Mouse (Mus musculus) thymus, postnatal 0 days (tissue): Measurements from ENCODE around the gene Fam178b. TPM values are rescaled to one million over a fixed set of nuclear protein-coding genes. Genes with fewer than 3 reads are reported as not detected.
A peak's percentile ranks its signal among the peaks of the same experiment; 100 is the strongest.

Source experiments
- DNase-seq: peaks from one replicate; pipeline ENCODE4 v3.0.0-alpha.2; 2015; ENCODE audit warnings: low spot score
- polyA plus RNA-seq: library from polyadenylated mRNA; unstranded; fragments of >200 nt; fragmentation: Nextera tagmentation; extraction: Ambion mirVana; gene quantifications from 2 replicates; pipeline ENCODE4 v1.2.1, GENCODE M21; 2015

Fam178b gene
- polyA plus RNA-seq, 1 experiment from 2014 or later: 0.52 TPM

DNA sequence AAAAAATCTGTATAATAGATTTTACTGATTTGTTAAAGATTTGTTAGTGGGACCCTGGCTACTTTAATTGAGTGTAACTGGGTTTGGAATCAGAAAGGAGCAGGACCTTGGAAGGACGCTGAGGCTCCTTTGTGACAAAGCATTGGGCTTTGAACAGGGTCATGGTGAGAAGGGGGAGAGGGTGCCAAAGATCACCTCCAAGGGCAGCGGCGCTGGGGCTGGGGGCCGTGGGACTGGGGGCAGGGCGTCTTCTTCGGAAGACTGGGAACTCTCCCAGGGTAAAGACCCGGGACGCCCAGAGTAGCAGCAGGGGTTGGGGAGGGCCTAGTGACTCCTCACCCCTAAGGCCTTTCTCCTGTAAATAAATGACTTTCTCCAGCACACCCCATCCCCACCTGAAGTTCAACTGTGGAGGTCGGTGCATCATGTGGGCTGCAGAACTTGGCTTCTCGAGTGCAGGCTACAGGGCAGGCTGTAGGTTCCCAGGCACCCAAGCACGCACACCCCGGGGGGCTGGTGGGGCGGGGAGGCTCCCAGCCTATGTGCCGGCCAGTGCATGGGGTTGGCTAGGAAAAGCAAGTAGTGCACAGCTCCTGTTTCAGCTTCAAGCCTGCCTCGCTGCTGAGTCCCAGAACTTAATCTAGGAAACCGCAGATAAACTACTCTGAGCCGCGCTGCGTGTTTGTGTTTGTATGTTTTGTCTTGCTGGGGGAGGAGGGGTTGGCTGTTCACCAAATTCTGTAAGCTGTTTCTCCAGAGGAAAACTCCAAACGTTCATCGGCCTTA lies 115.0 kb downstream of the Fam178b start:
- no peak for DNase-seq

DNA sequence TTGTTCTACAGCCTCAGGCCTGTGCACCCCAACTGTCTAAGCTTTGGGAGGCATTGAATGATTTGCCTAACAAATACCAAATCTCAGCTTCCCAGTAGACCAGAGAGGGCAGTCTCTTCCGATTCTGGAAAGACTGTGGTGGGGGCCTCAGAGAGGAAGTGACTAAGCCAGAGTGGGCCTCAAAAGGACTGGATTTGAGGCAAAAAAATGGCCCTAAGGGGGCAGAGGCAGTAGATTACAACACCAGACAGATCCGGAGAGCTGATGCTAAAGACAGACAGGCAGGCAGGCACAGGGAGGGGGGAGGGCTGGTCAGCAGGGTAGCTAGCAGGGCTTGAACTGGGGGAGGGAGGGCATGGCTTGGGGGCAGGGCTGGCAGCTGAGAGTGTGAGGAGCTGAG lies 116.6 kb downstream of the Fam178b start:
- DNase-seq: no peak

DNA sequence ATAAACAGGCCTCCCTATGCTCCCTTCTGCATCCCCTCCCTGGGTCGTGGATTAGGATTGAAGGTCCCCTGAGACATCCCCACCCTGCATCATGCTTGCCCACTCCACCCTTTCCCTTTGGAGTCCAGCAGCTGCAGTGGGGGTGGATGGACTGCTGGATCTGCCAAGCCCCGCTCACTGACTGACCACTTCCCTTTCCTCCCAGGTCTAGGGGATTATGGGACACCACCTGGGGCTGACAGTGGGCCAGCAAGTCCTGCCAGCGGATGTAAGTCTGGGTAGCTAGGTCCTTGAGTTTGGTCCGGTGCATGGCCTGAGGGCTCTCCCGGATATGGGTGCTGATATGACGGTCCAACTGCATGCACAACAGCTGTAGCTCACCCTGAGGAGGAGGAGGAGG lies 118.9 kb downstream of the Fam178b start:
- DNase-seq: no peak

DNA sequence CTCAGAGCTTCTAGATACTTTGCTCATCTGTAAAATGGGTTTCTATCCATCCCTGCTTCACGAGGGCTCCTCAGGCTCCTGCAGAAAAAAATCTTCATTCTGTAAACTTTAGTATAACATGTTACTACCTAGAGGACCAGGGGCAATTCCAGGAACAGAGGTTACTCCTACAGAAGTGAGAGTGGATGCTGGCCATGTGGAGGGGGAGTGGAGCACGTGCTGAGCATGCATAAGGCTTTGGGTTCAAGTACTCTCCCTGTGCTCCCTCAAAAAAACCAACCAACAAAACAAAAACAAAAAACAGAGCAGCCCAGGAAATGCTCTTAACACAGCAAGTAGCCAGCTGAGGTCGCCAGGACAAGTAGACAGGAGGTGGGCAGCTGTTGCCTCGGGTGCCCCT lies 119.4 kb downstream of the Fam178b start:
- DNase-seq: no peak

DNA sequence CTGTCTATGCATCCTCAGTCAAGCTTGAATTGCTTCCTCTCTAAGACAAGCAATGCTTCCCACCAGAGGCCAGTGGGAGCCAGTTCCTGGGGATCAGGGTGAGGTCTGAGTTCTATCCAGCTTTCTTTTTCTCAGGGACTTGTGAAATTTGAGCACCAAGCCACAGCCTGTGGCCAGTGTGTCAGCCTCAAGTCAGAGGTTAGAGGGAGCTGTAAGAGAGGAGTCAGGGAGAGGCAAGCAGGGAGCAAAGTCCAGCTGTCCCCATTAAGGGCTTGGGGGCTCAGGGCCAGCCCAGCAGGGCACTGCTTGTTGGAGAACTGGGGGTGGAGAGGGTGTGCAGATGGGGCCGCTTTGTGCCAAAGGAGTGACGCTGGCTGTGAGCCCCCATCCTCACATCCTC lies 119.8 kb downstream of the Fam178b start:
- DNase-seq: no peak

DNA sequence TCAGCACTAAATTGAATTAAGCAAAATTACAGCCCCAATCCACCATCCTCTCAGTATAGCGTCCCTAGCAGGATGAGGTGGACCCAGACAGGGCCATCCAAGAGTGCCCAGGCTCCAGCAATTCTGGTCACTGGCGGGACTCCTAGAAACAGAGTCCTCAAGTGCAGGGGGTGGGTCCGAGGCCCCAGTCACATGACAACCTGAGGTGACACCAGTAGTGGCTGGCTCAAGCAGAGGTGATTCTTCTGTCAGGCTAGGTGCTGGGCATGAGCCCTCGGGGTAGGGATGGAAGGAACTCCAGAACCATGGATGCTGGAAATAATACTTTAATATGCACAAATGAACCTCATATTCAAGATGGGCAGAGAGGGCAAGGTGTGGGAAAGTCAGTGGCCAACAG lies 120.6 kb downstream of the Fam178b start:
- DNase-seq: no peak

DNA sequence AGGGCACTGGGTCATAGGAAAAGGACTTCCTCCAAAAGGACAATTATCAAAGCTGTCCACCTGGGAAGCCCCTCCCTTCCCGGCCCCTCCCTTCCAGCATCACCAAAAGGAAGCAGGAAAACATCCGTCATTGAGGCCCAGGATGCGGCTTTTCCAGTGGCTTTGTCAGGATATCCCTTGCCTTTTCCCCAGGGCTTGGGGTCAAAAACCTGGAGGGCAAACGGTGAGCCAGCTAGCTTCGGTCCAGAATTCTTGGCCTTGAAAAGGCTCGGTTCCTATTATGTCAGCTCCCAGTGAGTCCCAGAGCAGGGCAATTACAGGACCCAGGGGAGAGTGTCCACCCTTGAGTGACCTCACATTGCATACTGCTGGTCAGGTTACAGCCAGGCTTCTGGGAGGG lies 122.1 kb downstream of the Fam178b start:
- no peak for DNase-seq

DNA sequence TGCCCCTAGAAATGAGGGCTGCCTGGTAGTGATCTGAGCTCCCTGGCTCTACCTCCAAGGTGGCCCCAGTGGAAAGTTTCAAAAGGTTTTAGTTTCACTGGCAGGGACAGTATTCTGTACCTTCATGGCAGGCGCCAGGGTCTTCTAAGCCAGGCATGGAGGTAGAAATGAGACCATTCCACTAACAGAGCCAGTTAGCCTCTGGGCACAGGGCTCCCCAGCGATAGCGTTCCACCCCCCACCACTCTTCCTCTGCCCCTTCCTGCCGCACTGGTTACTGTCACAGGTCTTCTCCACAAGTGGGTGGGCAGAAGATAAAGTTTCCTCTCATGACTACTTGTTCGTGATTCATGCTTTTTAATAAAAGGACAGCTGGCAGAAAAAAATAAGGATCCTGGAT lies 123.1 kb downstream of the Fam178b start:
- DNase-seq: no peak

DNA sequence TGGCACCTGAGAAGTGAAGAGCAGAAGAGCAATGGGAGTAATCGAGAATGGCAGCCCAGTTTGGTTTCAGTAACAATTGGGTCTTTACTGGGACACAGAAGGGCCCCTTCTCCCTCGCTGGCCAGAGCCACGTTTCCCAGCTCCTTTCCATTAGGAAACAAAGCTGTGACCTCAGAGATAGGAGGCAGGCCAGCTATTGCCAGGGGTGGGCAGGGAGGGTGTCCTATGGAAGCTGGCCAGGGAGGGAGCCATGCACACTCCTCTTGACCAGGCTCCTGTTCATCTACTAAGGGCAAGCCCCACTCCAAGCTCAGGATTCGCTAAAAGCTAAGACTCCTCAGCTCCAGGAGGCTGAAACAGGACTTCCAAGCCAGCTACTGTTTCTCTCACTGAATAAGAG lies 123.7 kb downstream of the Fam178b start:
- no peak for DNase-seq

DNA sequence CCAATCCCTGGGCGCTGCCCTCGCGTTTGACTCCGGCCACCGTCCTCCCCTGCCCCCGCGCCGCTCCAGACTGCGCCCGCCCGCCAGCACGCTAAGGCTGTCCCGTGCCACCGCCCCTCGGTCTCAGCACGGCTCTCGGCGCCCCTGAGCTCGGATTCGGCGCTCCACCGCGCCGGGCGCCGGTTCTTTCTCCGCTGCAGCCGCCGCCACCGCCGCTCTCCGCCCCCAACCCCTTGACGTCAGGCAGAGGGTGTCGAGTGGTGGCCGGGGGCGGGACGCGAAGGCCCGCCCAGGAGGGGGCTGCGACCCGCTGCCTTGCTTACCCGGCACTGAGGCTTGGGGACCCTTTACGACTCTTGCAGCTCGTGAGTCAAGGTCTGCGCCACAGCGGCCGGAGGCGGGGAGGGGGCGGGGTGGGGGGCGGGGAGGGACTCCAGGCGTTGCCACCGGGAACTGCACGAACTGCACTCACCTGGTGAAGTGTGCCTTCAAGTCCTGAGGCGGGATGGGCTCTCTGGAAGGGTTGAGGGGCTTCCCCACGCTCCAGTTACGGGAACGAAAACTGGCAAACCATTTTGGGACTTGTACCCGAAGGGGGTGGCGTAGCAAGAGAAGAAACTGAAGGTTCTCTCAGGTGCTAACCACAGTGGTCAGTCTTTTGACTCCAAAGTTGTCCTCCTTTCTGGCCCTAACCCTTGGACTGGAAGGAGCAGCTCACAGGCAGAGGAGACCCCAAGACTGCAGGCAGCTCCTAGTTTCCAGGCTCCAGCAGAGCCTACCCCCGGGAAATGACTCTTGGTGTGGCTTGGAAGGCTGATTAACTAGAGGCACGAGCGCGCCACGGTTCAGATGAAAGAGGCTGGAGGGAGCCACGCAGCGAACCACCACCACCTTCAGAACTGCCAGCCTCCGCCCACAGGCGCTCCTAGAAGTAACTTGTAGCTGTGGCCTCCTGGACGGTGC lies 124.7 kb downstream of the Fam178b start, which contains the start of gene Sema4c:
Gene Sema4c, minus strand, starts transcription at position 319 of the 963 bp plus-strand sequence.
- peak; percentile 72 for DNase-seq

DNA sequence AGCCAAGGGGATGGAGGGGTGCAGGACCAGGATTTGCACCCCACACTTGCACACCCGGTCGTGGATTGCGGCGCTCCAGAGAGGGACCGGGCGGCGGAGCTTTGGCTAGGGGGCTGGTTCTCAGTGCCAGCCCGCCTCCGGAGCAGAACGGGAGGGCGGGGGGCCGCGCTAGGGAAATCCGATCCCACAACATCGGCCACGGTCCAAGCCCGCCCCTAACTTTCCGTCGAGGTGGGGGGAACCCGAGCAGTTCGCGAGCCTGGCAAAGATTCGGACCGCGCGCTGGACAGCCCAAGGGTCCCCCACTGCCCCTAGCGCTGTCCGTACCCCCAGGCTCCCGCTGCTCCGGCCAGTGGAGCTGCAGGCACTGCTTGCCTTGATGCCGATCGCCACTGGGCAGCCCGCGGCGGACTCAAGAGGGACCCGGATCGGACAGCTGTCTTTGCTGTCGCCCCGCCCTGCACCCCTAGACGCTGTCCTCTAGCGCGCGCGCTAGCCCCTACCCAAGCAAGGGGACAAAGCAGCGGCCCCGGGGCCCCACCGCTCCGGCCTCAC lies 125.4 kb downstream of the Fam178b start:
- DNase-seq: no peak

DNA sequence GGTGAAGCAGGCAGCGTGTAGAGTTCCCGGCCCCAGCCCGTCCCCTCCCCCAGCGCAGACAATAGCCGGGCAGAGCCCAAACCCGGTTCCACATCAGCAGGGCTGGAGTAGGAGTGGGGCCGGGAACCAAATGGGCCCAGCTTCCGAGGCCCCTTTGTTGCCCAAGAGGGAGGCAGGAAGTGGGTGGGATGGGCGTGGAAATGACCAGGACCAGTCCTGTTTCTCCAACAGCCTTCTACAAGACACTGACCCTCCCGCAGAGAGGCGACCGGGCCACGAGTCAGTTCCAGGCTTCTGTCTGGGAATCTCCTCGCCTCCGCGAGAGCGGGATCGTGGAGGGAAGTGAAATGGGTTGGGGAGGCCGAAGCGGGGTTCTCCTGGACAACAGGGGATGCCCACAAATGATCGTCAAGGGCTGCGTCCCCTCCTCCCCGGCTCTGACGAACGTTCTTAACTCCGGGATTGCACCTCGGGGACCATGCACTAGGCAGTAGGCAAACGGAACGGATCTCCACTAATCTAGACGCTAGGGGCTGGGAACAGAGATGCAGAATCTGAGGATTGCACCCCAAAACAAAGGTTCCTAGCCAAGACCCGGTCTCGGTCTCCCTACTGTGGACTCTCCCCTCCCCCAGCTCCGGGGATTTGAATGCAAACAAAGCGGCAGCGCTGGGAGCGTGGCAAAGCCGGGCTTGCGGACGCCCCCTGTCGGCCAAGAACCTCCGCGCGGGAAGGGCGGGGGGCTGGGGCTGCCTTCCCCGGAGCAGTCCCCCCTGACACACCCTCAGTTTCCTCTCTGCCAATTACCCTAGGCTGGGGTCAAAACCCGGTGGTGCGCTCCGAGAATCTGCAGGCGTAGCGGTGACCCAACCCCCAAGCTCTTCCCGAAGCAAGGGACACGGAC lies 126.2 kb downstream of the Fam178b start:
- peak; percentile 88 for DNase-seq

DNA sequence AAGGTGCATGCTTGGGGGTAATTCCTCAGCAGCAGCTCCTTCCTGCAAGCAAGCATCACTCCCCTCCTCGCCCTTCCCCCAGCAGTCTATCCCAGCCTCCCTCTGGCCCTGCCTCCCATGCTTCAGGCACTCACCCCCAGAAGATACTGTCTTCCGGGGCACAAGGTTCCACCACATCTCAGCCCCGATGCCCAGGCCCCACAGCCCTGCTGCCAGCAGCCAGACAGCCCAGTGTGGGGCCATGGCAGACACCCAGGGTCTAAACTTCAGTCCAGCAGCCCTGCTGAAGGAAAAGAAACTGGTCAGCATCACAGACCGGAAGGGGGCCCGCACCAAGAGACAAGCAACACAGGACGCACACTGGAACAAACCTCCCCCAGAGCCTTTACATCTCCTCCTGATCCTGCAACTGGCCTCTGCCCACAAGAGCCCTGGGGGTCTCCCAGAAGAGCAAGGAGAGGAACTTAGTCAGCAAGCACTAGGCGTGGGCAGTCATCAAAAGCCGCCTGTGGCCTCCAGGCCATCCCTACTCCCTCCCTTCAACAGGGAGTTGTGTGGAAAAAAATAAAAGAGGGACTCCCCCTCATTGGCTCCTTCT lies 127.1 kb downstream of the Fam178b start:
- no peak for DNase-seq

DNA sequence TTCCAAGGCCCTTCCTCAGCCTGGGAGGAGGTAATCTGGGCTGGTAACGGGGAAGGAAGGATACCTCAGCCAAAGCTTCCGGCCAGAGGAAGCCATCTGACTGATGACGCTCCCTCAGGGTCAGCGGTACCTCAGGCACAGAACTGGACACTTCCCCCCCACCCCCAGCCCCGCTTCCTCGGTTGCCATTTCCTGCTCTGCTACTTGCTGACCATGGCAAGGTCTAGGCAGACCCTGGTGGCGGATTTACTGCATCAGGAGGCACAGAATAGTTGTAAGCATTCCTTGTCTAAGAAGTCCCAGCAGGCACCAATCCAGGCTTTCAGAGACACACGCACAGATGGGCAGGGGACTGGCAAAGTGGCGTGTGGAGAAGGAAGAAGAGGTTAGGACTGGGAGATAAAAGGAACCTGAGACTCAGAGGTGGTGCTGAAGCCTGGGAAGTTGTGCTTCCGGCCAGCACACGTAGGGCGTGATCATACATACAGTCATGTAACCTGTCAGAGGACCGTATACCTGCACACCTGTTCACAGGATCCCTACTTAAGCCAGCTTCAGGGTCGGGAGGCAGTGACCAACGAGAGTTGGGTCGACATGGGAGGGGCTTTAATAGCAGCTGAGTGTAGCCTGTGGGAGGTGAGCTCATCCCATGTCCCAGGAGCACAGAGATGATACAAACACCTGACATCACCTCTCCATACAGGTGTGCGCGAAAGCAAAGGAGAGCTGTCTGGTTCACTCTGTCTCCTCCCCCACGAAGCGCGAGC lies 128.2 kb downstream of the Fam178b start:
- no peak for DNase-seq

DNA sequence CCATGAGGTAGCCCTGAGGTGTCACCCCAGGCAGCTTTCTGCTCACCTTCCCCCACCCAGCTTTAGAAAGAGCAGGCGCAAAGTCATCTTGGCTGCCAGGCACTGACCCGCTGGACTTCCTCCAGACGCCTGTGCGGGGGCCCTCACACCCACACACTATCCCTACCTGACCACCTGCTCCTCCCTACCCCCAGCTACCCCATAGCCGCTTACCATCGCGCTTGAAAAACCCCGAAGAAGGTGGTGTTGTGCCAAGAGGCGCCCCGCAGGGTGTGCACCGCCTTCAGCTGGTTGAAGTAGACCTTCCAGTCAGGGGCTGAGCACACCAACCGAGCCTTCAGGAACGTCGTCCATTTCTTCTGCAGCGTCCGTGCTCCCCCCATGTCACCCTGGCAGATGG lies 130.5 kb downstream of the Fam178b start:
- no peak for DNase-seq

DNA sequence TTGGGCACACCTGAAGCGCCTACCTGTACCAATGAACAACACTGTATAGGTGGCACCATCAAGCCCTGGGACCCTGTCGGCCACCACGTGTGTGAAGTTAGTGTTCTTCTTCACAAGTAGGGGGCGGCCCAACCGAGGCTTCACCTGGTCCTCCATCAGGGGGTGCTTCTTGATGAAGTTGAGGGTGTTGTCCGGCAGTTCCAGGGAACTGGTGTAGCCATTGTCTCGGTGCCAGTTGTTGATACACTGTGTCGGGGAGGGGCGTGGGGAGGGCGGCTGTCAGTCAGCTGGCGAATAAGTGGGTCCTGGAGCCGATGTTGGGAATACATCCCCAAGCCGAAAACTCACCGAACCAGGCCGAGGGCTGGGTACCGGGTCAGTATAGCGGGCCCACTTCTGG lies 131.1 kb downstream of the Fam178b start:
- DNase-seq: no peak

DNA sequence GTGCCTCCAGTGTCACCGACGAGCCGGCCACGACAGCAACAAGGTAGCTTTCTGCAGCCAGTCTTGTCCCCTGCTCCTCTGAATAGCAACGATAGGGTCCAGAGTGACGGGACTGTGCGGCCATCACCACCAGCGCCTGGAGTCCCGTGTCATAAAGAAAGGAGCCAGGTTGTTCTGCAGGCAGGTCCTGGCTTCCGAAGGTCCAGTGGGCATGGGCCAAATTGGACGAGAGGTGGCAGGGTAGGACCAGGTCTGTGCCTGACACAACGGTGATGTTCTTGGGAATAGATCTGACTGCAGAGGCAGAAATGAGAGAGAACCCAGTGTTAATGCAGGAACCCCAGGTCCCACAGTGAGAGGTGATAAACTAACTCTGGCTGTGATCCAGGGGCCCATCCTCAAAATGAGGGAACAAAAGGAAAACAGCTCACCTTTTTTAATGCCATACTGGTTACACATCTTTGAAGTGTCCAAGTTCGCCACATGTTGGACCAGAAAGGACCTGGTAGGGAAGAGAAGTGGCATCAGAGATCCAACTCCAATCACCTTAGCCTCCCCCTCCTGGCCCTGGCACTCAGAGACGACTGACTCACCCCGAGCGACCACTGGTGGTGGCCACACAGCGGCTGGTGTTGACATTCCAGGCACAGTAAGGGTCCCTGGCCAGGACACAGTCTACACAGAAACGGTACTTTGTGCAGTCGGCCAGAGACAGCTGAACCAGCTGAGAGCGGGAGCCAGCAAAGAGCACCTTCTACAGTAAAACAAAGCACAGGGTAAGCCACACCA lies 132.7 kb downstream of the Fam178b start:
- DNase-seq: no peak

DNA sequence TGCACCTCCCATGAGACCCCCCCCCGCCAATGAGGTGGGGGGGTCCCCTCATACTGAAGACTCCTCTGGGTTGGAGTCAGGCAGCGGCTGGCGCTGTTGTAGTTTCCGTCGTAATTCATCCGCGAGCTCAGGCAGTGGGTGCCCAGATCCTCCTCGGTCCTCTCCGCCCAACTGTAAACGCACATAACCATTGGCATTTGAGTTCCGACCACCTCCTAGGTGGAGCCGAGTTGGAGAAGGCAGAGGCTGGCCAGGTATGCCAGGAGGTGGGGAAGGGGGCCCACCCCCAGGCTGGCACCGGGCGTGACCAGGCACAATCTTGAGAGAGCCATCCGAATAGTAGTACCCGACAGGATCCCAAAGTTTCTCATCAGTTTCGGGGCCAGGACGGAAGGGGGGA lies 133.5 kb downstream of the Fam178b start:
- no peak for DNase-seq

DNA sequence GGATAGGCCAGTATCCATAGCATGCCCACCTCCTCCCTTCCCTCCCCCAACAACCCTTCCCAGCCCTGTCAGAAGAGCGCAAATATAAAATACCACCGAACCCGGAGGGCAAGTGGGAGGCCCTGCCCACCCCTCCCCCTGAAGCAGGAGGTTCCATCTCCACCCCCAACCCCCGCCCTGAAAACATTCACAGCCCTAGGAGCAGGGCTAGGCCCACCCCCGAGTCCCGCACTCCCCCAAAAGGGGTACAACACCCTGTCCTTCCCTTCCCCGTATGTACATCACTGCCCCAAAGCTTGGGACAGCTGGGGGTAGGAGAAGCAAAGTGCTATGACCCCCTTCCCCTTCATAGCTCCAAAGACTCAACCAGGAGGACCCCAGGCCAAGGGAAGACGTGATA lies 134.2 kb downstream of the Fam178b start:
- DNase-seq: no peak
